Mouse (Mus musculus): ENCODE measurements around the gene Tfap2b. TPM values are rescaled to one million over a fixed set of nuclear protein-coding genes. Genes with fewer than 3 reads are reported as not detected.

Gene Tfap2b
- total and polyA plus RNA-seq, 3 experiments: not detected

- H3K4me2 ChIP-seq (ENCODE audit: insufficient read depth, low read depth, poor library complexity, severe bottlenecking): no peak overlapping the region
- dilution Hi-C loops (cut with MboI; ENCODE audit: extremely low pct_ligation_motif_present, extremely low pct_unique_long_range_greater_than_20kb, low sequenced_read_pairs): no loop called here
Observed at GRCm38 (mm10) chr1:19251286-19251685, 42.6 kb downstream of the Tfap2b start.

GRCm38 (mm10) chr1:19269596-19269995, 60.9 kb downstream of the Tfap2b start:
- Histone ChIP-seq H3K79me2 (replicated peaks; ENCODE audit: control insufficient read depth, extremely low read depth, insufficient read depth, poor library complexity, severe bottlenecking) (no peaks in the 10 kb centered on the region), H3K36me3 (replicated peaks in 1 of 2; ENCODE audit: control insufficient read depth in 1 of 2, insufficient read depth in 1 of 2, low read length in 1 of 2) (no peaks in the 10 kb centered on the region), H3K9me3 (replicated peaks; ENCODE audit: low read length) (peaks cover 26% of the 10 kb centered on the region), H3K4me1 (ENCODE audit: control insufficient read depth in 1 of 2, insufficient read depth in 2 of 2) (no peaks in the 10 kb centered on the region), H3K4me3 (replicated peaks in 1 of 3; ENCODE audit: low read depth in 2 of 3, low read length in 2 of 3, poor library complexity in 1 of 3) (no peak overlapping the region), H3K27me3 (replicated peaks) (no peaks in the 10 kb centered on the region), H3K27ac (ENCODE audit: insufficient read depth, low read depth) (no peak overlapping the region), H3K4me2 (ENCODE audit: insufficient read depth, low read depth, poor library complexity, severe bottlenecking) (no peak overlapping the region), H3K9ac (ENCODE audit: insufficient read depth, low read depth) (no peak overlapping the region)
- in situ Hi-C loops (cut with MboI; ENCODE audit: low pct_ligation_motif_present, low pct_unique_long_range_greater_than_20kb, low sequenced_read_pairs): no loop called here
- DNase-seq (ENCODE audit: extremely low read depth): no peak
- no peak for TF ChIP-seq MAFK (IDR thresholded peaks at IDR 0.05; ENCODE audit: insufficient replicate concordance, low read length)
- TF ChIP-seq E2F4 (IDR thresholded peaks at IDR 0.05; ENCODE audit: insufficient replicate concordance, low read depth, low read length): no peak
- no peak for TF ChIP-seq POLR2A (IDR thresholded peaks at IDR 0.05; ENCODE audit: low read depth, low read length)
- TF ChIP-seq JUN (IDR thresholded peaks at IDR 0.05; ENCODE audit: insufficient read depth, low read depth, low read length): no peak
- no peak for TF ChIP-seq CTCF (conservative IDR thresholded peaks at IDR 0.05 in 1 of 2, IDR thresholded peaks at IDR 0.05 in 1 of 2; ENCODE audit: low read depth in 2 of 2, low read length in 2 of 2)
- no peak for TF ChIP-seq ZKSCAN1 (IDR thresholded peaks at IDR 0.05; ENCODE audit: borderline replicate concordance, low read depth, low read length)
- TF ChIP-seq GABPA (IDR thresholded peaks at IDR 0.05; ENCODE audit: insufficient replicate concordance, low read depth, low read length): no peak
- TF ChIP-seq JUND (conservative IDR thresholded peaks at IDR 0.05; ENCODE audit: low read depth, low read length): no peak
- no peak for TF ChIP-seq POLR2AphosphoS2 (IDR thresholded peaks at IDR 0.05; ENCODE audit: low read depth, low read length)
- dilution Hi-C loops (cut with MboI; ENCODE audit: extremely low pct_ligation_motif_present, extremely low pct_unique_long_range_greater_than_20kb, low sequenced_read_pairs): no loop called here

More at GRCm38 (mm10) chr1:19251286-19251685, 42.6 kb downstream of the Tfap2b start:
- in situ Hi-C loops (cut with MboI; ENCODE audit: low pct_ligation_motif_present, low pct_unique_long_range_greater_than_20kb, low sequenced_read_pairs): no loop called here
- Histone ChIP-seq H3K27me3 (replicated peaks) (no peaks in the 10 kb centered on the region), H3K9me3 (replicated peaks; ENCODE audit: low read length) (peaks cover 31% of the 10 kb centered on the region), H3K36me3 (replicated peaks in 1 of 2; ENCODE audit: control insufficient read depth in 1 of 2, insufficient read depth in 1 of 2, low read length in 1 of 2) (no peaks in the 10 kb centered on the region), H3K4me3 (replicated peaks in 1 of 3; ENCODE audit: low read depth in 2 of 3, low read length in 2 of 3, poor library complexity in 1 of 3) (no peak overlapping the region), H3K79me2 (replicated peaks; ENCODE audit: control insufficient read depth, extremely low read depth, insufficient read depth, poor library complexity, severe bottlenecking) (no peaks in the 10 kb centered on the region), H3K4me1 (ENCODE audit: control insufficient read depth in 1 of 2, insufficient read depth in 2 of 2) (no peaks in the 10 kb centered on the region), H3K27ac (ENCODE audit: insufficient read depth, low read depth) (no peak overlapping the region), H3K9ac (ENCODE audit: insufficient read depth, low read depth) (no peak overlapping the region)
- TF ChIP-seq NRF1 (IDR thresholded peaks at IDR 0.05; ENCODE audit: low read depth, low read length) (no peak), TCF12 (IDR thresholded peaks at IDR 0.05; ENCODE audit: low read depth, low read length) (no peak), CTCF (conservative IDR thresholded peaks at IDR 0.05 in 1 of 2, IDR thresholded peaks at IDR 0.05 in 1 of 2; ENCODE audit: low read depth in 2 of 2, low read length in 2 of 2) (no peak), MEF2A (IDR thresholded peaks at IDR 0.05; ENCODE audit: borderline replicate concordance, low read depth, low read length) (no peak), NELFE (IDR thresholded peaks at IDR 0.05; ENCODE audit: low read depth, low read length) (no peak), UBTF (IDR thresholded peaks at IDR 0.05; ENCODE audit: low read depth, low read length) (no peak), TBP (conservative IDR thresholded peaks at IDR 0.05; ENCODE audit: low read depth, low read length) (no peak), HCFC1 (IDR thresholded peaks at IDR 0.05; ENCODE audit: low read depth, low read length) (no peak), ZNF384 (IDR thresholded peaks at IDR 0.05; ENCODE audit: low read depth, low read length) (no peak), E2F4 (IDR thresholded peaks at IDR 0.05; ENCODE audit: insufficient replicate concordance, low read depth, low read length) (no peak), MXI1 (IDR thresholded peaks at IDR 0.05; ENCODE audit: low read depth, low read length) (no peak), GABPA (IDR thresholded peaks at IDR 0.05; ENCODE audit: insufficient replicate concordance, low read depth, low read length) (no peak), ELF1 (IDR thresholded peaks at IDR 0.05; ENCODE audit: low read depth, low read length) (no peak), RCOR1 (conservative IDR thresholded peaks at IDR 0.05; ENCODE audit: low read depth, low read length) (no peak), MAX (IDR thresholded peaks at IDR 0.05; ENCODE audit: low read length) (no peak)
- no peak for DNase-seq (ENCODE audit: extremely low read depth)

Other genes with a start within 250 kb of the Tfap2b start
- not detected in 2 replicates for gene Tfap2d, start 105.9 kb upstream of the Tfap2b start, total RNA-seq (2012; rRNA removed)
- gene Tfap2d, start 105.9 kb upstream of the Tfap2b start, total RNA-seq (2014; rRNA removed): not detected in 2 replicates
- gene Tfap2d, start 105.9 kb upstream of the Tfap2b start, polyA plus RNA-seq (2012; ENCODE audit: insufficient read length, low read depth): not detected in 2 replicates

Data from CH12.LX (cell line).